Mouse (Mus musculus): Measurements from ENCODE around the gene Eddm3b. TPM values are rescaled to one million over a fixed set of nuclear protein-coding genes. Genes with fewer than 3 reads are reported as not detected.

Eddm3b gene
- total and polyA plus RNA-seq, 2 experiments from 2014 or later, result 0.11 TPM; not detected in 1

DNA sequence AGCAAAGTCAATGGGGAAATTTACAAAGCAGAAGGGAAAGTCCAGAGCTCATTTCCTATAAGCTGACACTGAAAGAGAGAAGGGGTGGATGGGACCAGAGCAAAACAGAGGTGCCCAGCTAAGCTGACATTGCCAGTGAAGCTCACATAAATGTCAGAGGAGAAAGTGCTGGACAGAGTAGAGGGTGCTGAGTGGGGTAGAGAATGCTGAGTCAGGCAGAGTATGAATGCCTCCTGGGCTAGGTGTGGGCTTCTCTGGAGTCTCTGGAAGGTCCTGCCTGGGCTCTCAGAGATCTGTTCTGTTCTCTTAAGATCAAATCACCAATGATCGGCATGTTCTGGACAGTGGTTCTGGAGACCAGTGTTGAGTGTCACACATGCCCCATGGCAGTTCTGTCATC is 51.2 kb downstream of the Eddm3b start:
- H3K27ac ChIP-seq (ENCODE audit: low read depth, low read length), result no peak overlapping the region
- no peak overlapping the region for H3K9ac ChIP-seq (replicated peaks; ENCODE audit: low read length, poor library complexity, severe bottlenecking)
- H3K4me2 ChIP-seq (ENCODE audit: low read depth, low read length, poor library complexity, severe bottlenecking), result no peak overlapping the region
- H3K4me3 ChIP-seq (ENCODE audit: low read depth, low read length), result no peak overlapping the region
- no peaks in the 10 kb centered on the region for H3K4me1 ChIP-seq (ENCODE audit: insufficient read depth, low read length)
- whole genome bisulfite sequencing, result 96% methylated on average over 1 of the region's 1 CpGs
- DNase-seq (ENCODE audit: low spot score) (no peak), ATAC-seq (ENCODE audit: low FRiP score) (no peak)
- no peaks in the 10 kb centered on the region for H3K36me3 ChIP-seq (ENCODE audit: insufficient read depth, low read length)
- TF ChIP-seq CTCF (IDR thresholded peaks at IDR 0.05), result no peak
- no peaks in the 10 kb centered on the region for H3K27me3 ChIP-seq (ENCODE audit: insufficient read depth, low read length)
- no peaks in the 10 kb centered on the region for H3K9me3 ChIP-seq (ENCODE audit: low read length)

DNA sequence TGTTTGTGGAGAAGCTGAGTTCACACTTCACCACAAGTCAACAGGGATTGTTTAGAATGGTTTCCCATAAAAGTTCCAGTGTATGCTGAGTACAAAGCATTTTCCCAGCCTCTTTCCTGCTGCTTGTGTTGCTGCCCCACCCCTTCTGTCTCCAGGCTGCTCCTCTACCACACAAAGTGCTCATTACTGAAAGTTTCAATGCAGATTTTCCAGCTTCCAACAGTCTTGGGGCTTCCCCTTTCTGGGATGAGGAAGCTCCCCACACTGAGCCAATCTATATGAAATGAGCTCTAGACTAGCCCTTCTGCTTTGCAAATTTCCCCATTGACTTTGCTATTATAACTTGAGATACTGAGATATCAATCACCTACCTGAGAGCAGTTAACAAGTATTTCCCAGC is 51.8 kb downstream of the Eddm3b start:
- DNase-seq (ENCODE audit: low spot score), result no peak
- Histone ChIP-seq H3K9ac (replicated peaks; ENCODE audit: low read length, poor library complexity, severe bottlenecking) (no peak overlapping the region), H3K9me3 (ENCODE audit: low read length) (no peaks in the 10 kb centered on the region), H3K4me2 (ENCODE audit: low read depth, low read length, poor library complexity, severe bottlenecking) (no peak overlapping the region), H3K4me3 (ENCODE audit: low read depth, low read length) (no peak overlapping the region), H3K27ac (ENCODE audit: low read depth, low read length) (no peak overlapping the region), H3K4me1 (ENCODE audit: insufficient read depth, low read length) (no peaks in the 10 kb centered on the region), H3K36me3 (ENCODE audit: insufficient read depth, low read length) (no peaks in the 10 kb centered on the region), H3K27me3 (ENCODE audit: insufficient read depth, low read length) (no peaks in the 10 kb centered on the region)
- TF ChIP-seq CTCF (IDR thresholded peaks at IDR 0.05), result no peak
- ATAC-seq (ENCODE audit: low FRiP score), result no peak

Other genes starting within 250 kb of the Eddm3b start
- gene Tep1, start 243.9 kb upstream of the Eddm3b start, total RNA-seq (2014; rRNA removed), result 4.9 and 7.2 TPM in 2 replicates
- 1.9 and 2.2 TPM in 2 replicates for gene Tep1, start 243.9 kb upstream of the Eddm3b start, polyA plus RNA-seq (2015; fragmentation: Nextera tagmentation; extraction: Ambion mirVana)
- gene Klhl33, start 216.9 kb upstream of the Eddm3b start, total RNA-seq (2014; rRNA removed), result 3.8 and 5.0 TPM in 2 replicates
- 2.4 and 2.9 TPM in 2 replicates for gene Klhl33, start 216.9 kb upstream of the Eddm3b start, polyA plus RNA-seq (2015; fragmentation: Nextera tagmentation; extraction: Ambion mirVana)
- 43.7 and 83.3 TPM in 2 replicates for gene Osgep, start 189.5 kb upstream of the Eddm3b start, total RNA-seq (2014; rRNA removed)
- 64.9 and 70.4 TPM in 2 replicates for gene Osgep, start 189.5 kb upstream of the Eddm3b start, polyA plus RNA-seq (2015; fragmentation: Nextera tagmentation; extraction: Ambion mirVana)
- gene Apex1, start 189.5 kb upstream of the Eddm3b start, total RNA-seq (2014; rRNA removed), result 79.9 and 84.1 TPM in 2 replicates
- gene Apex1, start 189.5 kb upstream of the Eddm3b start, polyA plus RNA-seq (2015; fragmentation: Nextera tagmentation; extraction: Ambion mirVana), result 150 and 162 TPM in 2 replicates
- gene Pip4p1, start 183.6 kb upstream of the Eddm3b start, total RNA-seq (2014; rRNA removed), result 65.4 and 105 TPM in 2 replicates
- gene Pip4p1, start 183.6 kb upstream of the Eddm3b start, polyA plus RNA-seq (2015; fragmentation: Nextera tagmentation; extraction: Ambion mirVana), result 98.4 and 99.4 TPM in 2 replicates
- 18.8 and 35.9 TPM in 2 replicates for gene Pnp, start 183.3 kb upstream of the Eddm3b start, total RNA-seq (2014; rRNA removed)
- gene Pnp, start 183.3 kb upstream of the Eddm3b start, polyA plus RNA-seq (2015; fragmentation: Nextera tagmentation; extraction: Ambion mirVana), result 12.5 and 14.4 TPM in 2 replicates
- gene Gm49342, start 169.9 kb upstream of the Eddm3b start, total RNA-seq (2014; rRNA removed), result 0.82 and 8.3 TPM in 2 replicates
- gene Gm49342, start 169.9 kb upstream of the Eddm3b start, polyA plus RNA-seq (2015; fragmentation: Nextera tagmentation; extraction: Ambion mirVana), result 0.70 and 0.75 TPM in 2 replicates
- 1.1 and 1.4 TPM in 2 replicates for gene Pnp2, start 158.4 kb upstream of the Eddm3b start, total RNA-seq (2014; rRNA removed)
- gene Pnp2, start 158.4 kb upstream of the Eddm3b start, polyA plus RNA-seq (2015; fragmentation: Nextera tagmentation; extraction: Ambion mirVana), result 1.4 and 1.8 TPM in 2 replicates
- gene Rnase10, start 106.7 kb upstream of the Eddm3b start, total RNA-seq (2014; rRNA removed), result not detected in 2 replicates
- gene Rnase10, start 106.7 kb upstream of the Eddm3b start, polyA plus RNA-seq (2015; fragmentation: Nextera tagmentation; extraction: Ambion mirVana), result 0.13 TPM in 1 of 2 replicates, not detected in the other
- gene Rnase9, start 72.6 kb upstream of the Eddm3b start, total RNA-seq (2014; rRNA removed), result not detected in 2 replicates
- gene Rnase9, start 72.6 kb upstream of the Eddm3b start, polyA plus RNA-seq (2015; fragmentation: Nextera tagmentation; extraction: Ambion mirVana), result not detected in 2 replicates
- gene Rnase11, start 64.3 kb upstream of the Eddm3b start, total RNA-seq (2014; rRNA removed), result not detected in 2 replicates
- not detected in 2 replicates for gene Rnase11, start 64.3 kb upstream of the Eddm3b start, polyA plus RNA-seq (2015; fragmentation: Nextera tagmentation; extraction: Ambion mirVana)
- not detected in 2 replicates for gene Rnase12, start 56.8 kb upstream of the Eddm3b start, total RNA-seq (2014; rRNA removed)
- gene Rnase12, start 56.8 kb upstream of the Eddm3b start, polyA plus RNA-seq (2015; fragmentation: Nextera tagmentation; extraction: Ambion mirVana), result not detected in 2 replicates
- 0.66 TPM in 1 of 2 replicates, not detected in the other for gene Olfr750, start 40.0 kb upstream of the Eddm3b start, total RNA-seq (2014; rRNA removed)
- gene Olfr750, start 40.0 kb upstream of the Eddm3b start, polyA plus RNA-seq (2015; fragmentation: Nextera tagmentation; extraction: Ambion mirVana), result 0.02 and 0.07 TPM in 2 replicates
- 27.2 and 29.3 TPM in 2 replicates for gene Rnase4, start 23.3 kb upstream of the Eddm3b start, total RNA-seq (2014; rRNA removed)
- gene Rnase4, start 23.3 kb upstream of the Eddm3b start, polyA plus RNA-seq (2015; fragmentation: Nextera tagmentation; extraction: Ambion mirVana), result 14.9 and 15.1 TPM in 2 replicates
- gene Ang, start 23.3 kb upstream of the Eddm3b start, total RNA-seq (2014; rRNA removed), result 2.1 and 3.2 TPM in 2 replicates
- gene Ang, start 23.3 kb upstream of the Eddm3b start, polyA plus RNA-seq (2015; fragmentation: Nextera tagmentation; extraction: Ambion mirVana), result 2.3 and 3.3 TPM in 2 replicates
- gene Rnase6, start 9.5 kb downstream of the Eddm3b start, total RNA-seq (2014; rRNA removed), result 1.3 and 2.5 TPM in 2 replicates
- gene Rnase6, start 9.5 kb downstream of the Eddm3b start, polyA plus RNA-seq (2015; fragmentation: Nextera tagmentation; extraction: Ambion mirVana), result 1.9 and 2.5 TPM in 2 replicates
- gene Rnase1, start 32.4 kb downstream of the Eddm3b start, total RNA-seq (2014; rRNA removed), result 1.0 TPM in 1 of 2 replicates, not detected in the other
- 0.34 and 0.78 TPM in 2 replicates for gene Rnase1, start 32.4 kb downstream of the Eddm3b start, polyA plus RNA-seq (2015; fragmentation: Nextera tagmentation; extraction: Ambion mirVana)
- not detected in 2 replicates for gene Rnase2b, start 47.8 kb downstream of the Eddm3b start, total RNA-seq (2014; rRNA removed)
- gene Rnase2b, start 47.8 kb downstream of the Eddm3b start, polyA plus RNA-seq (2015; fragmentation: Nextera tagmentation; extraction: Ambion mirVana), result not detected in 2 replicates
- gene Ang2, start 84.7 kb downstream of the Eddm3b start, total RNA-seq (2014; rRNA removed), result not detected in 2 replicates
- gene Ang2, start 84.7 kb downstream of the Eddm3b start, polyA plus RNA-seq (2015; fragmentation: Nextera tagmentation; extraction: Ambion mirVana), result not detected in 2 replicates
- gene Ear14, start 89.0 kb downstream of the Eddm3b start, total RNA-seq (2014; rRNA removed), result not detected in 2 replicates
- not detected in 2 replicates for gene Ear14, start 89.0 kb downstream of the Eddm3b start, polyA plus RNA-seq (2015; fragmentation: Nextera tagmentation; extraction: Ambion mirVana)
- gene Rnase2a, start 141.7 kb downstream of the Eddm3b start, total RNA-seq (2014; rRNA removed), result not detected in 2 replicates
- not detected in 2 replicates for gene Rnase2a, start 141.7 kb downstream of the Eddm3b start, polyA plus RNA-seq (2015; fragmentation: Nextera tagmentation; extraction: Ambion mirVana)
- not detected in 2 replicates for gene Gm7247, start 247.3 kb downstream of the Eddm3b start, total RNA-seq (2014; rRNA removed)
- not detected in 2 replicates for gene Gm7247, start 247.3 kb downstream of the Eddm3b start, polyA plus RNA-seq (2015; fragmentation: Nextera tagmentation; extraction: Ambion mirVana)

All from midbrain, postnatal 0 days (tissue).